Comparison of ENCODE assay signal across 27 mouse cellular contexts in the genomic region with DNA sequence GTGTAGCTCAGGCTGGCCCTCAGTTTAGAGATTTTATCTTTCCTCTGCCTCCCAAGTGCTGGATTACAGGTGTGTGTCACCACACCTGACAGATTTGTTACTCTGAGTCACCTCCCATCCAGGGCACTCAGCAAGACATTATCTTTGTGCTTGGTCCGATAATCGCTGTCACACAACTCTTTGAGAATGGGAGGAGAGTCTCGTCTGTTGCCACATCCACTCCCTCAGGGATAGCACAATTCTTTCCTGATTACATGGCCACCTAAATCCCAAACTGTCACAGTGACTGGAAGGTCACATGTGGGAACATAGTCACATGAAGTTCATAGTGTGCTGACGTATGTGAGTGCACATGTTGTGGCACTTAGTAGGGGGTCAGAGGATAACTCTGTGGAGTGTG.
"Had no signal": no experiment of that assay in that cellular context is flagged by ENCODE, and none has a peak within 500 bp of the region (broad histone marks: within the 10 kb centered on the region; RNA-seq: fewer than 3 reads in every experiment).

No protein-coding gene starts in this region.

- ATAC-seq: hindbrain, embryonic 16.5 days; inflammation-experienced regulatory T-cells, adult 6 months; intestine, embryonic 16.5 days; liver, embryonic 12.5 days had no signal

- H3K4me3 ChIP-seq: gastrocnemius, adult 2 months; heart, adult 2 months; heart, embryonic 13.5 days; heart, embryonic 15.5 days; hindbrain, embryonic 10.5 days; hindbrain, embryonic 12.5 days; layer of hippocampus, adult 2 months; left cerebral cortex, adult 2 months; limb, embryonic 13.5 days; limb, embryonic 15.5 days; liver, embryonic 12.5 days had no signal

- H3K27ac ChIP-seq: gastrocnemius, adult 2 months; heart, adult 2 months; heart, embryonic 13.5 days; heart, embryonic 15.5 days; hindbrain, embryonic 10.5 days; hindbrain, embryonic 12.5 days; hindbrain, embryonic 14.5 days; layer of hippocampus, adult 2 months; left cerebral cortex, adult 2 months; limb, embryonic 13.5 days; limb, embryonic 15.5 days; liver, embryonic 12.5 days had no signal

- DNase-seq: gastrocnemius, adult 2 months; gastrocnemius, postnatal 10 days; gastrocnemius, postnatal 25 days; heart, adult 11 months; heart, adult 2 months; heart, postnatal 14 days; heart, postnatal 4 days; kidney, adult 18-20 months; kidney, adult 8-10 months; kidney, postnatal 10 days; kidney, postnatal 25 days; kidney, postnatal 4 days; left cerebral cortex, postnatal 4 days had no signal

- H3K36me3 ChIP-seq: heart, embryonic 13.5 days; heart, embryonic 15.5 days; hindbrain, embryonic 10.5 days; hindbrain, embryonic 12.5 days; limb, embryonic 13.5 days; limb, embryonic 15.5 days; liver, embryonic 12.5 days had no signal

- H3K4me2 ChIP-seq: heart, embryonic 11.5 days; heart, embryonic 13.5 days; heart, embryonic 15.5 days; hindbrain, embryonic 12.5 days; hindbrain, embryonic 14.5 days; limb, embryonic 13.5 days; limb, embryonic 15.5 days; liver, embryonic 12.5 days had no signal

- H3K9ac ChIP-seq: heart, embryonic 13.5 days; heart, embryonic 15.5 days; hindbrain, embryonic 12.5 days; hindbrain, embryonic 14.5 days; limb, embryonic 13.5 days; limb, embryonic 15.5 days; liver, embryonic 12.5 days had no signal

- H3K9me3 ChIP-seq: heart, embryonic 13.5 days; heart, embryonic 15.5 days; hindbrain, embryonic 10.5 days; hindbrain, embryonic 12.5 days; limb, embryonic 13.5 days; limb, embryonic 15.5 days; liver, embryonic 12.5 days had no signal
